Mouse (Mus musculus) kidney, adult 2 months (tissue): ENCODE data around the gene 0610012G03Rik. TPM values are rescaled to one million over a fixed set of nuclear protein-coding genes. Genes with fewer than 3 reads are reported as not detected.
A peak's percentile ranks its signal among the peaks of the same experiment; 100 is the strongest.
"Not testable (repeated sequence)": the region's sequence is repeated elsewhere in the genome, so short reads cannot be mapped to it uniquely, and the experiment has no call there.

Experiments used
- DNase-seq: peaks from one replicate; pipeline ENCODE4 v3.0.0; 2021
- H3K27ac ChIP-seq: fragments of 200-500 bp; 2 replicates; pipeline ENCODE4 v1.5.1; 2012; ENCODE audit warnings: low read depth, low read length, control low read depth, inconsistent platforms; ENCODE audit not compliant: insufficient read depth
- H3K27me3 ChIP-seq: fragments of 200-500 bp; replicated peaks from 2 replicates; pipeline ENCODE4 v1.6.1; 2012; ENCODE audit warnings: mild to moderate bottlenecking, moderate library complexity, low read length, inconsistent platforms; ENCODE audit not compliant: control insufficient read depth, insufficient read depth
- H3K36me3 ChIP-seq: fragments of 200-500 bp; 2 replicates; pipeline ENCODE4 v1.6.1; 2012; ENCODE audit warnings: mild to moderate bottlenecking, moderate library complexity, low read length, inconsistent platforms; ENCODE audit not compliant: control insufficient read depth, insufficient read depth
- H3K4me1 ChIP-seq: fragments of 200-500 bp; 2 replicates; pipeline ENCODE4 v1.6.1; 2011; ENCODE audit warnings: low read length; ENCODE audit not compliant: control insufficient read depth, insufficient read depth
- H3K4me3 ChIP-seq: fragments of 200-500 bp; 2 replicates; pipeline ENCODE4 v1.5.1; 2011; ENCODE audit warnings: mild to moderate bottlenecking, low read depth, low read length, control low read depth; ENCODE audit not compliant: insufficient read depth
- CTCF ChIP-seq: fragments of 200-500 bp; conservative IDR thresholded peaks from 2 replicates; pipeline ENCODE4 v1.5.1; 2011; ENCODE audit warnings: low read depth, mild to moderate bottlenecking, control low read depth, low read length, moderate library complexity, mixed read lengths; ENCODE audit not compliant: insufficient read depth, insufficient read length
- POLR2A ChIP-seq: fragments of 200-500 bp; IDR thresholded peaks from one replicate; pipeline ENCODE4 v1.6.1; 2011; ENCODE audit warnings: low read depth, low read length, control low read depth
- WGBS: fragments of 180-500 bp; shearing (Covaris S2); methylation state at CpG from one replicate; pipeline ENCODE4 v1.1.7; 2018; 5-methylcytosine and 5-hydroxymethylcytosine counted together
- polyA plus RNA-seq: library from polyadenylated mRNA; depleted of rRNA; stranded (reverse); fragments of >200 nt; gene quantifications from 2 replicates; pipeline ENCODE4 v1.2.3, GENCODE M21; 2012

Gene 0610012G03Rik
- polyA plus RNA-seq, 1 experiment = 96.7 TPM

DNA sequence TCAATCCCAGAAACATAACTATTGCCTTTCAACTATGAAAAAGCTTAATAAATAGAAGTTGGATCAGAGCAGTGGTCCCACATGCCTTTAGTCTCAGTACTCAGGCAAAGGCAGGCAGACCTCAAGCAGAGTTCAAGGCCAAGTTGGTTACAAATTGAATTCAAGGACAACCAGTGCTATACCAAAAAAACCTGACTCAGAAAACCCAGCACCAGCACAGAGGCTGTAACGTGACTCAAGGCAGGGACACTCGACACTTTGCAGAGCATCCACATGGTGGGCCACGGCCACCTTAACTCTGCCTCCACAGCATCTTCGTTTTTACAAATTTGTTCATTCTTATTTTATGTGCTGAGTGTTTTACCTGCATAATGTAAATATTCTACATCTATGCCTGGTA lies 27.0 kb upstream of the 0610012G03Rik start:
- 87% methylated on average over 4 of the region's 4 CpGs for WGBS
- H3K4me3 ChIP-seq = no peak overlapping the region
- peaks cover 2% of the 10 kb centered on the region for H3K36me3 ChIP-seq
- no peak for DNase-seq
- no peaks in the 10 kb centered on the region for H3K4me1 ChIP-seq
- H3K27me3 ChIP-seq = no peaks in the 10 kb centered on the region
- TF ChIP-seq POLR2A (no peak), CTCF (no peak)
- H3K27ac ChIP-seq = no peak overlapping the region

DNA sequence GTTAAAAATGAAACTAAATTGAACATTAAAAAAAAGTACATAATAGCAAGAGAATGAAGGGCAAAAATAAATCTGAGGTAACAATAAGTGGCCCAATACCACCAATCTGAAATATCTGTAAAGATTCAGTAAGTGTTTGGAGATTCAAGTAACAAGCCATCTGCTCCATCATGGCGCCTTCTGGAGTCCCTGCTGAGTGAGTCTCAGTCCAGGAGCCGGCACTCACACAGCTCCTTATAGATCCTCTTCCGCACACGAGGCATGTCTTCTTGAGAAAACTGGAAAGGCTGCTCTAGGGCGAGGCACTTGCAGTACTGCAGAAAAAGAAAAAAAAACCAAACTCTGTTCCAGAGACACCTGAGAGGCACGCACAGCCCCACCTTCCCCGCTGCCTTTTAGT lies 14.9 kb upstream of the 0610012G03Rik start:
- TF ChIP-seq POLR2A (no peak), CTCF (no peak)

DNA sequence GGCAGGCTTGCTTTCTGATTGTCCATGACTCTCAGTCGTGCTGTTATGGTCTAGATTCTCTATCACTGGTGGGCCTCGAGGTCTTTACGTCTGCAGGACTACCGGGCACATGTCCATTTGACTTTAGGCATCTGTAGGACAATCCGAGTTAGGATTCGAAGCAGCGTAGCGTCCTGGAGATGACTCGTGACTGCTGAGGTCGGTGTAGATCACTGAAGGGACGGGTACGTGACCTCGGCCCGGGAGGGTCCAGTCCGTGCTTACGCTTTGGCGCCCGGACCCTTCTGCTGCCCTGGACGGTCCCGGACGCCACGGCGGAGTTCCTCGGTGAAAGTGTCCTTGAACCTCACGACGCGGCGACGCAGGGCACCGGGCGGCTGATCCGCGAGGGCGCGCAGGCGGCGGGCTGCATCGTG lies 385 bp downstream of the 0610012G03Rik start:
- Histone ChIP-seq H3K4me1 (peaks cover 2% of the 10 kb centered on the region; the same call in 1 of the 2 replicates), H3K27ac (peak overlapping the region; percentile 91), H3K4me3 (peak overlapping the region; percentile 96), H3K36me3 (no peaks in the 10 kb centered on the region), H3K27me3 (no peaks in the 10 kb centered on the region)
- DNase-seq = no peak
- no peak for TF ChIP-seq CTCF
- WGBS = under 1% methylated on average over 38 of the region's 38 CpGs

More for the DNA sequence above, 14.9 kb upstream of the 0610012G03Rik start:
- Histone ChIP-seq H3K4me1 (no peaks in the 10 kb centered on the region), H3K4me3 (no peak overlapping the region), H3K36me3 (peaks cover 1% of the 10 kb centered on the region), H3K27ac (no peak overlapping the region), H3K27me3 (no peaks in the 10 kb centered on the region)
- DNase-seq = no peak
- 91% methylated on average over 7 of the region's 7 CpGs for whole genome bisulfite sequencing

DNA sequence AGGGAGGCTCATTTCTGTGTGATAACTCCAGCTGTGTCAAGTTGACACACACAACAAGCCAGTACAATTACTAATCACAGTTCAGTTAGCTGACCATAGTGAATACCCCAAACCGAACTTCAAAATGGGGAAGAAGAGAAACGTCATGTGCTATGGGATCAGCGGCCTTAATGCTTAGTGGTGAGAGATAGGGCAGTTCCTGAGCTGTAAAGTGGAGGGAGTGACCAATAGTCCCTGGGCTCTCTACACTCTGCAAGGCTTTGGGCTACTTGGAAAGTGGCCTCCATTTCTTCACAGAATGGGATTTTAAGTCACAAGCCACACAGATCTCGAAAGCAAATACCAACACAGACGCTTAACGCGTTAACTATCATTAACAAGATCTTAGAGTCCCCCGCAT lies 961 bp downstream of the 0610012G03Rik start:
- TF ChIP-seq POLR2A (no peak), CTCF (no peak)
- DNase-seq = no peak
- peaks cover 2% of the 10 kb centered on the region; the same call in 1 of the 2 replicates for H3K4me1 ChIP-seq
- H3K36me3 ChIP-seq = no peaks in the 10 kb centered on the region
- peak overlapping the region; percentile 96 for H3K4me3 ChIP-seq
- no peak overlapping the region for H3K27ac ChIP-seq
- no peaks in the 10 kb centered on the region for H3K27me3 ChIP-seq
- 21% methylated on average over 8 of the region's 8 CpGs for WGBS

DNA sequence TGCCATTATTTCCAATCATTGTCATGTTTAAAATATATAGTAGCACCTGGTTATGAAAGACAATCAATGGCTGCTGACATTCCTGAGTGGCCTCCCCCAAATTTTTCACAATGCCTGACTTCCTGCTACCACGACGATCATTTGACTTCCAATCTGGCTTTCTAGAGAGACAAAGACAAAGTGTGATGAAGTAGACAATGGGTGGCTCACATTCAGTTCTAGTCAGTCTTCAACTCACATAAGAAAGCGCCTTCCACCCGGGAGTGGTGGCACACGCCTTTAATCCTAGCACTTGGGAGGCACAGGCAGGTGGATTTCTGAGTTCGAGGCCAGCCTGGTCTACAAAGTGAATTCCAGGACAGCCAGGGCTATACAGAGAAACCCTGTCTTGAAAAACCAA lies 2.3 kb downstream of the 0610012G03Rik start:
- 86% methylated on average over 6 of the region's 6 CpGs for WGBS
- H3K27ac ChIP-seq, H3K4me3 ChIP-seq, H3K27me3 ChIP-seq, H3K36me3 ChIP-seq, DNase-seq, H3K4me1 ChIP-seq: not testable (repeated sequence)

DNA sequence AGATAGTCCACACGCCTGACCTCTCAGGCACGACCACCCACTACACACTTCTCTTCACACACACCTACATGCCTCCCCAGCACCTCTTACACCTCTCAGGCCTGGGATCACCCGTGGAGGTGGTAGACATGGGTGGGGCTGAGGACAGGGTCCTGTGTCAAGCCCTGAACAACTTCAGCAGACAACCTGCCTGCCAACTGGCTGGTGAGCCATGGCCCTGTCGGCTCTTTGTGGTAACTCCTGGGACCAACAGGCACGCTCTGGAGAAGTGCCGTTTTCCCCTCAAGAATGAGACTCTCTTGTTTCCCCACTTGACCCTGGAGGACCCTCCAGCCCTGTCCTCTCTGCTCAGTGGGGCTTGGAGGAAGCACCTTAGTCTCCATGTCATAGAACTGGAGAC lies 2.9 kb downstream of the 0610012G03Rik start:
- no peak overlapping the region for H3K27ac ChIP-seq
- DNase-seq = no peak
- no peaks in the 10 kb centered on the region for H3K27me3 ChIP-seq
- TF ChIP-seq CTCF (no peak), POLR2A (no peak)
- H3K4me1 ChIP-seq = peaks cover 2% of the 10 kb centered on the region; the same call in 1 of the 2 replicates
- H3K36me3 ChIP-seq = no peaks in the 10 kb centered on the region
- WGBS = 84% methylated on average over 6 of the region's 6 CpGs
- H3K4me3 ChIP-seq = no peak overlapping the region

DNA sequence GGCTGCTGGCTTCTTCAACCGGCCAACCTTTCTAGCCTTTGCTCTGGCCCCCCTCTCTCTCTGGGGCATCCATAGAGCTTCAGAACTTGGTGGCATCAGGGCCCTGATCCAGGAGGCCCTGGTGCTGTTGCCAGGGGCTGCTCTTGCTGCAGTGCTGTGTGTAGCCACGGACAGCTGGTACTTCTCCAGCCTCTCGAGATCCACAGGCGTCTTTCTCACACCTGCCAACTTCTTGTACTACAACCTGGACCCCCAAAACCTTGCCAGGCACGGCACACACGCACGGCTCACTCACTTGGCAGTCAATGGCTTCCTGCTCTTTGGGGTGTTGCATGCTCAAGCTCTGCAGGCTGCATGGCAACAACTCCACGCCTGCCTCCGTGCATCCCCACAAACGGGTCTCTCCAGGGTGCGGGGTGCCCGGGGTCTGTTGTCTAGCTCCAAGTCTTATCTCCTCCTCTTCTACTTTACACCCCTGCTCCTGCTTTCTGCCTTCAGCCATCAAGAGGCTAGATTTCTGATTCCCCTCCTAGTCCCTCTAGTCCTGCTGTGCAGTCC lies 3.5 kb downstream of the 0610012G03Rik start:
- Histone ChIP-seq H3K27ac (no peak overlapping the region), H3K4me3 (no peak overlapping the region), H3K4me1 (peaks cover 2% of the 10 kb centered on the region; the same call in 1 of the 2 replicates), H3K36me3 (no peaks in the 10 kb centered on the region), H3K27me3 (no peaks in the 10 kb centered on the region)
- DNase-seq = no peak
- WGBS = 89% methylated on average over 12 of the region's 12 CpGs
- no peak for TF ChIP-seq POLR2A
- TF ChIP-seq CTCF = no peak
